Mouse (Mus musculus): Measurements from ENCODE around the gene Ccdc148. TPM values are rescaled to one million over a fixed set of nuclear protein-coding genes. Genes with fewer than 3 reads are reported as not detected.

Gene Ccdc148
- total and polyA plus RNA-seq, 3 experiments: not detected

DNA sequence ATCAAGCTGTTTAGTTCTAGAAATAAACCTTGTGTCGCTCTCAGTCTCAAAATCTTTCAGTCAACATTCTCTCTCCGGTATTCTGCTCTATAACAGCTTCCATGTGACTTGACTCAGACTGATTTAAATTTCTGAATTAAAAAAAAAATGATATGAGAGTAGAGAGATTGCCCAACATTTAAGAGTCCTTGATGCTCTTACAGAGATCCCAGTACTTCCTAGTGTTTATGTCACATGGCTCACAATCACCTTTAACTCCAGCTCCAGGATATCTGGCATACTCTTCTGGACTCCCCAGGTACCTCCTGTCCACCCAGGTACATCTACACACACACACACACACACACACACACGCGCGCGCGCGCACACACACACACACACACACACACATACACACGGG, 248.1 kb downstream of the Ccdc148 start:
- Histone ChIP-seq H3K79me2 (ENCODE audit: control insufficient read depth, insufficient read depth, low read length, poor library complexity) (no peaks in the 10 kb centered on the region), H3K27me3 (ENCODE audit: control insufficient read depth in 1 of 2, insufficient read depth in 2 of 2, low read length in 2 of 2) (no peaks in the 10 kb centered on the region), H3K4me1 (ENCODE audit: control insufficient read depth in 1 of 2, insufficient read depth in 2 of 2, low read length in 2 of 2) (no peaks in the 10 kb centered on the region), H3K4me3 (ENCODE audit: control insufficient read depth in 1 of 2, insufficient read depth in 1 of 2, low read depth in 2 of 2, low read length in 2 of 2) (no peak overlapping the region), H3K27ac (ENCODE audit: control insufficient read depth, low read depth, low read length) (no peak overlapping the region), H3K9ac (ENCODE audit: control insufficient read depth, low read depth, low read length, poor library complexity, severe bottlenecking) (no peak overlapping the region), H3K36me3 (ENCODE audit: control insufficient read depth in 1 of 2, insufficient read depth in 2 of 2, low read length in 2 of 2) (no peaks in the 10 kb centered on the region), H3K9me3 (replicated peaks; ENCODE audit: insufficient read depth, low read length) (no peaks in the 10 kb centered on the region)
- DNase-seq (ENCODE audit: low read depth, low spot score): no peak
- TF ChIP-seq USF1 (IDR thresholded peaks at IDR 0.05; ENCODE audit: low read depth, low read length): no peak
- no peak for TF ChIP-seq TBP (IDR thresholded peaks at IDR 0.05; ENCODE audit: low read depth, low read length)
- TF ChIP-seq ZC3H11A (IDR thresholded peaks at IDR 0.05; ENCODE audit: low read depth, low read length): no peak
- TF ChIP-seq E2F4 (IDR thresholded peaks at IDR 0.05; ENCODE audit: borderline replicate concordance, low read depth, low read length): no peak
- no peak for TF ChIP-seq MAZ (IDR thresholded peaks at IDR 0.05; ENCODE audit: low read depth, low read length)
- no peak for TF ChIP-seq ZKSCAN1 (IDR thresholded peaks at IDR 0.05; ENCODE audit: low read depth, low read length)
- TF ChIP-seq MXI1 (IDR thresholded peaks at IDR 0.05; ENCODE audit: low read depth, low read length): no peak
- TF ChIP-seq MYC (IDR thresholded peaks at IDR 0.05; ENCODE audit: low read depth, low read length): no peak
- TF ChIP-seq POLR2A (IDR thresholded peaks at IDR 0.05; ENCODE audit: control insufficient read depth in 1 of 2, insufficient read depth in 1 of 2, low read depth in 1 of 2, low read length in 2 of 2, poor library complexity in 1 of 2): no peak
- TF ChIP-seq SMC3 (IDR thresholded peaks at IDR 0.05; ENCODE audit: low read depth, low read length): no peak

DNA sequence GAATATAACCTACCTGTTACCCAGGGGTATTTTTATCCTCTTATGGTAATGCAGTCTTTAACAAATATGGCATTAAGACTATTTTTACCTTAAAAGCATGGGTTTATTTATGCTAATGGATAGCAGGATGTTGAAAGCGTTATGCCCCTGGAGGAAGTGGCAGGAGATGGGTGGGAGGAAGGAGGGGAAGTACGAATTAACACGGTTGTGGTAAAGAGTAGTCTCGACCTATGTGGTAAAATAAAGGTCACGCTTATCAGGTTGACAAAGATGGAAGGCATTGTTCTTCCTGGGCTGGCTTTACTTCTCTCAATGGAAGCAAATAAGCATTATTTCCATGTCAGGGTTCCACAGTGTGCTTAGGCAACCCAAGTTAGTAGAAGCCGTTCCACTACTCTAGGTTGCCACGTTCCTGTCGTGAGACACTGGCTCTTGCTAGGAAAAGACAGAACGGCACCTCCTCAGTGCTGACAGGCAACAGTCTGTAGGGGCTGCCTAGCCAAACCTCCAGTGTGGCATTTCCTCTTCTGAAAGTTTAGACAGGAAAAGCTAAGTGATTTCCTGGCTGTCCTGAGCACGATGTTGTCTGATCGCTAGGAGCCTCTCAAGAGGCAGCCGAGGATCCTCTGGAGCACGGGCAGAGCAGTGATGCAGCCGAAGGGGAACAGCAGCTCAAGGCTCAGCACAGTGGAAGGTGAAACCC, 253.5 kb downstream of the Ccdc148 start:
- H3K27ac ChIP-seq (ENCODE audit: control insufficient read depth, low read depth, low read length): no peak overlapping the region
- H3K9me3 ChIP-seq (replicated peaks; ENCODE audit: insufficient read depth, low read length): no peaks in the 10 kb centered on the region
- no peak for DNase-seq (ENCODE audit: low read depth, low spot score)
- no peak overlapping the region for H3K4me3 ChIP-seq (ENCODE audit: control insufficient read depth in 1 of 2, insufficient read depth in 1 of 2, low read depth in 2 of 2, low read length in 2 of 2)
- H3K9ac ChIP-seq (ENCODE audit: control insufficient read depth, low read depth, low read length, poor library complexity, severe bottlenecking): no peak overlapping the region
- TF ChIP-seq CHD1 (IDR thresholded peaks at IDR 0.05; ENCODE audit: low read depth, low read length) (no peak), UBTF (IDR thresholded peaks at IDR 0.05; ENCODE audit: borderline replicate concordance, insufficient read depth, low read depth, low read length) (no peak)
- H3K4me1 ChIP-seq (ENCODE audit: control insufficient read depth in 1 of 2, insufficient read depth in 2 of 2, low read length in 2 of 2): no peaks in the 10 kb centered on the region
- no peaks in the 10 kb centered on the region for H3K36me3 ChIP-seq (ENCODE audit: control insufficient read depth in 1 of 2, insufficient read depth in 2 of 2, low read length in 2 of 2)
- no peaks in the 10 kb centered on the region for H3K79me2 ChIP-seq (ENCODE audit: control insufficient read depth, insufficient read depth, low read length, poor library complexity)
- H3K27me3 ChIP-seq (ENCODE audit: control insufficient read depth in 1 of 2, insufficient read depth in 2 of 2, low read length in 2 of 2): no peaks in the 10 kb centered on the region

DNA sequence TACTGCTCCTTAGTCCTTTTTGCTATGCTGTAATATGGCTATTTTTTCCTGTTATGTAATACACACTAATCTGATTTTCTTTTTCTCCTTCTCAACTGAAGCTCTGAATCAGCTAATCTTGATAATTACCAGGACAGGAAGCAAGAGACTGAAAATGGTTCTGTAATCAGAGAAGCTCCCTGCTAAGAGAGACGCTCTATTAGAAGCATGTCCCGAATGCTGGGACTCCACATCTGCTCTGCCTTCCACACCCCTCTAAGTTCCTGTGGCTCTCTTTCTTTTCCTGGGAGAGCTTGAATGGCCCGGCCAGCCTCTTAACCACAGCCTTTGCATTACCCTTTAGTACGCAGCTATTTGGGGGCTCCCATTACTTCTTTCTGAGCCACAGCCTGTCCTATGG, 255.4 kb downstream of the Ccdc148 start:
- no peak overlapping the region for H3K4me3 ChIP-seq (ENCODE audit: control insufficient read depth in 1 of 2, insufficient read depth in 1 of 2, low read depth in 2 of 2, low read length in 2 of 2)
- H3K9ac ChIP-seq (ENCODE audit: control insufficient read depth, low read depth, low read length, poor library complexity, severe bottlenecking): no peak overlapping the region
- H3K4me1 ChIP-seq (ENCODE audit: control insufficient read depth in 1 of 2, insufficient read depth in 2 of 2, low read length in 2 of 2): no peaks in the 10 kb centered on the region
- no peak for DNase-seq (ENCODE audit: low read depth, low spot score)
- no peak overlapping the region for H3K27ac ChIP-seq (ENCODE audit: control insufficient read depth, low read depth, low read length)
- no peaks in the 10 kb centered on the region for H3K27me3 ChIP-seq (ENCODE audit: control insufficient read depth in 1 of 2, insufficient read depth in 2 of 2, low read length in 2 of 2)
- H3K9me3 ChIP-seq (replicated peaks; ENCODE audit: insufficient read depth, low read length): no peaks in the 10 kb centered on the region
- no peak for TF ChIP-seq USF2 (IDR thresholded peaks at IDR 0.05; ENCODE audit: borderline replicate concordance in 1 of 2, insufficient read depth in 1 of 2, low read depth in 1 of 2, low read length in 2 of 2)
- TF ChIP-seq POLR2A (IDR thresholded peaks at IDR 0.05; ENCODE audit: control insufficient read depth in 1 of 2, insufficient read depth in 1 of 2, low read depth in 1 of 2, low read length in 2 of 2, poor library complexity in 1 of 2): no peak
- TF ChIP-seq CHD2 (IDR thresholded peaks at IDR 0.05; ENCODE audit: low read length): no peak
- no peaks in the 10 kb centered on the region for H3K36me3 ChIP-seq (ENCODE audit: control insufficient read depth in 1 of 2, insufficient read depth in 2 of 2, low read length in 2 of 2)
- no peaks in the 10 kb centered on the region for H3K79me2 ChIP-seq (ENCODE audit: control insufficient read depth, insufficient read depth, low read length, poor library complexity)

Measured in MEL (cell line).